Mouse (Mus musculus) left cerebral cortex, postnatal 25 days (tissue): Measurements from ENCODE around the gene Hpse. TPM values are rescaled to one million over a fixed set of nuclear protein-coding genes. Genes with fewer than 3 reads are reported as not detected.

Experiments
- DNase-seq, 2 experiments: peaks; one replicate each; pipeline ENCODE4 v3.0.0; 2022; ENCODE audit warnings: low spot score in 2 of 2, mixed read lengths in 1 of 2
- intact Hi-C: fragments of 180-260 bp; cut with DNase I; formaldehyde crosslinking; loops from one replicate; pipeline ENCODE4 v1.15.1; 2025
- total RNA-seq, 2 experiments: library from RNA; stranded (reverse); gene quantifications; 2 replicates each; pipeline ENCODE4 v1.2.3; 2021

The Hpse gene
- total RNA-seq, 2 experiments from 2014 or later, result 1.6 to 1.8 TPM

DNA sequence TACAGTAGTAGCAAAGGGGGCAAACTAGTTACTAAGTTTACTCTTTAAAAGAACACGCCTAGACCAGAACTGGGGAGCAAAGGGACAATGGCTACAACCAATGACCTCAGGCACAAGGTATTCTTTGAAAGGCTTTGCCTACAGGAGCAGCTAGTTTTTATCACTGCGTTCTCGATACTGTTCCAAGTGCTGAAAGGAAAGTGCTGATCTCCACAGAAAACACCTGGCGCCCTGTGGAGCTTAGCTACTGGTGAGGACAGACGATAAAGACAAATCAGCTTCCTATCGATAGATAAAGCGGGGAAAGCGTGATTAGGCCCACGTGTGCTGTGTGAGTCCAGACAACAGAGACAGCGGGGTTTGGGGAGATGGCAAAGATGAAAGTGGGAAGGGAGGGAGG is 71.5 kb downstream of the Hpse start:
- no peak for DNase-seq
- intact Hi-C loops, result no loop called here

DNA sequence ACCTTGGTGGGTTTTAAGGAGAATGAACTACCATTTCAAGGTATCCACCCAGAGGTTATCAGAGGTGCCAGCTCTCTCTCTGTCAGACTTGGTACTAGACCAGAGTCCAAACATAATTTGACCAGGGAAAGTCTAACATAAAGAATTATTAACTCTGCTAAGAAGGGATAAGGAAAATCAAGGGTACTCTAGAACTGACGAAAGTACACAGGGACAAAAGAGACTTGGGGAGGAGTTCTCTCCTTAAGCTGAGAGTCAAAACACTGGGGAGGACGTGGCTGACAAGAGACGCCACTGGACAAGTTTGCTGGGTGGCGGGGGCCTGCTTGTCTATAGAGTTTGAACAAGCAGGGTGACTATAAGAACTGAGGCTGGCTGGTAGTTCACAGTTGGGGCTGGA is 73.0 kb downstream of the Hpse start:
- no peak for DNase-seq
- intact Hi-C loops, result no loop called here

DNA sequence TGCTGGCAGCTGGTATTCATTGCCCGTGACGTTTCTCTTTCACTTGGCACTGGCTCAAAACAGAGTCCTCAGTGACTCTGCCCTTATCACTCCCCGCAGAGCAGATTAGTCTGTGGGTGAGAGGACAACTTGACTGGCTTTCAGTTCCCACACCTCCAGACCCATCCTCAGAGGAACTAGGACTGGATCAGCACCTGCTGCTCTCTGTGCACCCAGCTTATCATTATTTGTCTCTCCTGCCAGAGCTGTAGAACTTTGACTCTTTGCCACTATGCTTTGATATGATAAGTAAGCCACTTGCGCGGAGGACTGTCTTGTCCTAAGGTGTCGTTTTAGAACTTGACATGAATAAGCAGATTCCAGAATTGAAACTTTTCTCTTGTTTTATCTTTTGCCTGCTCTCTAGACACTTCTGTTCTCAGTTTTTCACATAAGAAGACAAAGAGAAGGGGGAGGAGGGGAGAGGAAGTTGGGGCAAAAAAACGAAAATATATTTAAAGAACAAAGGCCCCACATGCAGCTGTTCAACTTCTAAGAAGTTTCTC is 75.5 kb downstream of the Hpse start:
- no peak for DNase-seq
- intact Hi-C loops, result no loop called here

GRCm38 (mm10) chr5:100643253-100643990 is 76.1 kb downstream of the Hpse start:
- intact Hi-C loops, result no loop called here
- DNase-seq, result peak in 1 of 2 experiments; percentile 61

GRCm38 (mm10) chr5:100642316-100642715 is 77.2 kb downstream of the Hpse start:
- intact Hi-C loops, result no loop called here
- DNase-seq, result no peak

DNA sequence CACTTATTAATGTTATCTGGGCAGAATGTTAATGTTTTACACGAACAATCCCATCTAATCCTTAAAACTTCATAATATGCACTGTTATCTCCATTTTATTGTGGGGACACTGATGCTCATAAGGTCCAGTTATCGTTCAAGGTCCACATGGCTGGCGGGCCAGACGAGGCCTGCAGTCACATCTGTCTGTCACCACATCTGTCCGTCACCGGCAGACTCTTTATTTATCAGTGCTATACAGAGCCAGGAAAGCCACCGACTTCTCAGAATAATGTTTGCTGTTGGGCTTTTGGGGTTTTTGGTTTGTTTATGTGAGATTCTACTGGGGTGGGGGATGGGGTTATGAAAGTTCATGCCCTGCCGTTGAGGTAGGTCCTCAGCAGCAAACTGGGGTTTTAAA is 81.0 kb downstream of the Hpse start:
- intact Hi-C loops, result no loop called here

DNA sequence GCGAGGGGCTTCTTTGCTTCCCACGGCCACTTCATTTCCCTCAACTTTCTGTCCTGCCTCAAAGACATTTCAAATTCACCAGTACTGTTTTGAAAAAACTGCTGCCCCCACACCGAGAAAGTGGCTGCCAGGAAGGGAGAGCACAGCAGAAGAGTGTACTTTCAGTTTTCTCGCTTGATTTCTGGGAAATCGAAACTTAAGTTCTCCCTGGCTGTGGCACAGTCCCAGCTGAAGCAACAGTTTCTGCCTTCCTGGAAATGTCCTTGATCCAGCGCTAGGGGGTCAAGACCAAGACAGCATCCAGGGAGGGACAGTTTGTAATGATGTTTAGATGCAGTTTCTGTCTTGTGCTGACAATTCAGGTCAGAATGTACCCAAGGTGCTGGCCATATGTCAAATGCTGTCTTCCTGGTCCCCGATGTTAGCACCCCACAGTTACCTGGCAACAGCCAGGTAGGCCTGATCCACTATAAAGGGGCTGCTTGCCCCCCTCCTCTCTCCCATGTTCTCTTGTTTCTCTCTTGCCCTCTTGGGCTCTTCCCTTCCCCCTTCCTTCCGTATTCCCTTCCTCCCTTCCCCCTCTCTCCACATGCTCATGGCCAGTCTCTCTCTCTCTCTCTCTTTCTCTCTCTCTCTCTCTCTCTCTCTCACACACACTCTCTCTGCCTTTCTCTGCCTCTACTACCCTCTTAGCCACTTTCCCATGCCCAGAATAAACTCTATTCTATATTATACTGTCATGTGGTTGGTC is 82.5 kb downstream of the Hpse start:
- DNase-seq, result peak in 1 of 2 experiments; percentile 15
- intact Hi-C loops, result no loop called here

More for the DNA sequence above, 81.0 kb downstream of the Hpse start:
- DNase-seq, result no peak

- DNase-seq, result no peak
- intact Hi-C loops, result no loop called here
Observed at GRCm38 (mm10) chr5:100635908-100636307, 83.6 kb downstream of the Hpse start.

GRCm38 (mm10) chr5:100634885-100635478 is 84.5 kb downstream of the Hpse start:
- no peak for DNase-seq
- intact Hi-C loops, result no loop called here

DNA sequence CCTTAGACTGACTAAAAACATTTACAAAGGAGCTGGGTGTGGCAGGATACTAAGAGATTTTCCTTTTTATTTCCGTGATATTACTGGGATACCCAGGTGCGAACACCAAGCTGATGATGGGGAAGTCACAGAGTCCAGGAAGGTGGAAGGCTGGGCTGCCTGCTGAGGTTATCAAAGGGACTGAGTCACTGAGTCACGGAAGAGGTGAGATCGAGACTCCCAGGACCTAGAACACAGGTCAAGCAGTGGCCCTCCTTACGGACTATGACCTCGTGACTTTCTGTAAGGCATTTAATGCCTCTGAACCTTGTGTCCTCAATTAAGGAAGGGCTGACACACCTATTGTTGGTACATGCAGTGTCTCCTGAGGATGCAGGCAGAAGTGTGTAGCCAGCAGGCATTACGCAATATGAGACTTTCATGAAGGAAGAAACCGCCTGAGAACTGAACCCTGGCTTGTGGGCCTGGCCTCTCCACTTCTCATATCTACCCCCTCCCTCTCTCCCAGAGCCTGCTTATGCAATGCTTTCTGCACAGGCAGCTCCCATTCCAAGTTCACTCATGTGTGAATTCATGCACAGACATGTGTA is 86.9 kb downstream of the Hpse start:
- intact Hi-C loops, result no loop called here
- no peak for DNase-seq

Other genes with a start within 250 kb of the Hpse start
- 10 to 100 TPM; 16.2 to 23.6 TPM for gene Lin54, start 219.1 kb downstream of the Hpse start, total RNA-seq
- 10 to 100 TPM; 79.6 to 83.2 TPM for gene Cops4, start 201.4 kb downstream of the Hpse start, total RNA-seq
- not detected for gene Plac8, start 147.5 kb downstream of the Hpse start, total RNA-seq
- gene Coq2, start 44.6 kb downstream of the Hpse start, total RNA-seq, result 10 to 100 TPM; 68.8 to 69.7 TPM
- 10 to 100 TPM; 10.7 to 19.9 TPM for gene Helq, start 78.9 kb upstream of the Hpse start, total RNA-seq
- gene Mrps18c, start 78.9 kb upstream of the Hpse start, total RNA-seq, result 10 to 100 TPM; 55.0 to 64.3 TPM
- 1 to 10 TPM; 5.8 to 6.2 TPM for gene Abraxas1, start 101.2 kb upstream of the Hpse start, total RNA-seq
- 1 to 10 TPM; 3.3 to 3.7 TPM for gene Gpat3, start 126.0 kb upstream of the Hpse start, total RNA-seq